Mouse (Mus musculus) midbrain, embryonic 16.5 days (tissue): ENCODE data around the gene Aipl1. TPM values are rescaled to one million over a fixed set of nuclear protein-coding genes. Genes with fewer than 3 reads are reported as not detected.

Experiments
- ATAC-seq: fragments of 200-750 bp; cut with Nextera tagmentation; 2 replicates; pipeline ENCODE4 v1.8.0; 2017; ENCODE audit warnings: moderate TSS enrichment
- H3K27ac ChIP-seq: fragments of 300-500 bp; sonication (generic); 2 replicates; pipeline ENCODE4 v1.5.1; 2014; ENCODE audit warnings: mild to moderate bottlenecking, low read length, mixed read lengths
- H3K27me3 ChIP-seq: fragments of 300-500 bp; sonication (generic); 2 replicates; pipeline ENCODE4 v1.6.1; 2014; ENCODE audit warnings: low read depth, low read length, mixed read lengths; ENCODE audit not compliant: control insufficient read depth, insufficient read depth
- H3K36me3 ChIP-seq: fragments of 300-500 bp; sonication (generic); 2 replicates; pipeline ENCODE4 v1.6.1; 2014; ENCODE audit warnings: mild to moderate bottlenecking, low read length, moderate library complexity, mixed read lengths; ENCODE audit not compliant: control insufficient read depth, insufficient read depth
- H3K4me1 ChIP-seq: fragments of 300-500 bp; sonication (generic); 2 replicates; pipeline ENCODE4 v1.6.1; 2014; ENCODE audit warnings: mild to moderate bottlenecking, low read length, mixed read lengths; ENCODE audit not compliant: control insufficient read depth, insufficient read depth
- H3K4me2 ChIP-seq: fragments of 300-500 bp; sonication (generic); 2 replicates; pipeline ENCODE4 v1.6.1; 2014; ENCODE audit warnings: mild to moderate bottlenecking, low read length, mixed read lengths
- H3K4me3 ChIP-seq: fragments of 300-500 bp; sonication (generic); 2 replicates; pipeline ENCODE4 v1.5.1; 2014; ENCODE audit warnings: low read depth, mild to moderate bottlenecking, low read length, moderate library complexity, mixed read lengths
- H3K9ac ChIP-seq: fragments of 300-500 bp; sonication (generic); 2 replicates; pipeline ENCODE4 v1.6.1; 2014; ENCODE audit warnings: low read depth, low read length, mixed read lengths
- H3K9me3 ChIP-seq: fragments of 300-500 bp; sonication (generic); replicated peaks from 2 replicates; pipeline ENCODE4 v1.6.1; 2014; ENCODE audit warnings: mild to moderate bottlenecking, low read length, mixed read lengths; ENCODE audit not compliant: control insufficient read depth, poor library complexity, severe bottlenecking
- WGBS: fragments of 180-500 bp; shearing (Covaris S2); extraction: QIAGEN DNeasy Blood & Tissue Kit; methylation state at CpG from one replicate; pipeline ENCODE4 v1.1.7; 2014; 5-methylcytosine and 5-hydroxymethylcytosine counted together
- polyA plus RNA-seq: library from polyadenylated mRNA; unstranded; fragments of >200 nt; fragmentation: Nextera tagmentation; extraction: Ambion mirVana; gene quantifications from 2 replicates; pipeline ENCODE4 v1.2.1, GENCODE M21; 2015

Gene Aipl1
- polyA plus RNA-seq: 0.34 and 0.65 TPM in 2 replicates

GRCm38 (mm10) chr11:72037409-72037808 lies at the start of gene Aipl1:
Gene Aipl1, minus strand, starts transcription at chr11:72037509.
- no peak for ATAC-seq
- no peak within 1 kb of the TSS for H3K4me3 ChIP-seq
- H3K9ac ChIP-seq: no peak within 1 kb of the TSS
- H3K36me3 ChIP-seq: no peaks in the 10 kb centered on the region
- H3K9me3 ChIP-seq: no peaks in the 10 kb centered on the region
- 54% methylated on average over 4 of the region's 4 CpGs for WGBS
- H3K27me3 ChIP-seq: no peaks in the 10 kb centered on the region
- H3K4me2 ChIP-seq: no peak within 1 kb of the TSS
- peaks cover 33% of the 10 kb centered on the region for H3K4me1 ChIP-seq
- H3K27ac ChIP-seq: no peak within 1 kb of the TSS

- peak overlapping the region; percentile 84 for H3K27ac ChIP-seq
- no peak overlapping the region for H3K4me3 ChIP-seq
- 18% methylated on average over 11 of the region's 11 CpGs for WGBS
- no peak overlapping the region for H3K4me2 ChIP-seq
- no peaks in the 10 kb centered on the region for H3K27me3 ChIP-seq
- peak overlapping the region; percentile 36 for H3K9ac ChIP-seq
- no peaks in the 10 kb centered on the region for H3K36me3 ChIP-seq
- H3K9me3 ChIP-seq: no peaks in the 10 kb centered on the region
- H3K4me1 ChIP-seq: peaks cover 14% of the 10 kb centered on the region
- ATAC-seq: peak; percentile 82
These were observed 49.1 kb upstream of the Aipl1 start for GRCm38 (mm10) chr11:72086251-72087046.

GRCm38 (mm10) chr11:72084337-72084736 lies 47.0 kb upstream of the Aipl1 start:
- Histone ChIP-seq H3K4me1 (peaks cover 14% of the 10 kb centered on the region), H3K4me2 (no peak overlapping the region), H3K9ac (no peak overlapping the region), H3K9me3 (no peaks in the 10 kb centered on the region), H3K4me3 (no peak overlapping the region), H3K27me3 (no peaks in the 10 kb centered on the region), H3K27ac (no peak overlapping the region), H3K36me3 (no peaks in the 10 kb centered on the region)
- ATAC-seq: no peak
- 96% methylated on average over 15 of the region's 15 CpGs for WGBS

- H3K4me3 ChIP-seq: no peak overlapping the region
- no peaks in the 10 kb centered on the region for H3K27me3 ChIP-seq
- H3K4me2 ChIP-seq: no peak overlapping the region
- ATAC-seq: no peak
- H3K4me1 ChIP-seq: peaks cover 14% of the 10 kb centered on the region
- no peak overlapping the region for H3K27ac ChIP-seq
- H3K36me3 ChIP-seq: no peaks in the 10 kb centered on the region
- no peak overlapping the region for H3K9ac ChIP-seq
- H3K9me3 ChIP-seq: no peaks in the 10 kb centered on the region
- WGBS: 94% methylated on average over 4 of the region's 4 CpGs
These were observed 45.3 kb upstream of the Aipl1 start for GRCm38 (mm10) chr11:72082601-72083000.

- WGBS: 56% methylated on average over 6 of the region's 6 CpGs
- H3K27ac ChIP-seq: no peak overlapping the region
These were observed 43.2 kb upstream of the Aipl1 start for GRCm38 (mm10) chr11:72080461-72080860.

GRCm38 (mm10) chr11:72078647-72079046 lies 41.3 kb upstream of the Aipl1 start:
- Histone ChIP-seq H3K36me3 (no peaks in the 10 kb centered on the region), H3K9me3 (no peaks in the 10 kb centered on the region), H3K4me3 (no peak overlapping the region), H3K4me2 (no peak overlapping the region), H3K9ac (no peak overlapping the region), H3K27me3 (no peaks in the 10 kb centered on the region), H3K27ac (no peak overlapping the region), H3K4me1 (no peaks in the 10 kb centered on the region)
- no peak for ATAC-seq
- 33% methylated on average over 4 of the region's 4 CpGs for WGBS

More at GRCm38 (mm10) chr11:72080461-72080860, 43.2 kb upstream of the Aipl1 start:
- Histone ChIP-seq H3K4me3 (no peak overlapping the region), H3K27me3 (no peaks in the 10 kb centered on the region), H3K9me3 (no peaks in the 10 kb centered on the region), H3K9ac (no peak overlapping the region), H3K36me3 (no peaks in the 10 kb centered on the region), H3K4me1 (no peaks in the 10 kb centered on the region), H3K4me2 (no peak overlapping the region)
- no peak for ATAC-seq

- Histone ChIP-seq H3K27ac (no peak overlapping the region), H3K9ac (no peak overlapping the region), H3K27me3 (no peaks in the 10 kb centered on the region), H3K36me3 (no peaks in the 10 kb centered on the region), H3K4me3 (no peak overlapping the region), H3K9me3 (no peaks in the 10 kb centered on the region), H3K4me2 (no peak overlapping the region), H3K4me1 (no peaks in the 10 kb centered on the region)
- no peak for ATAC-seq
- 40% methylated on average over 3 of the region's 3 CpGs for WGBS
These were observed 40.7 kb upstream of the Aipl1 start for GRCm38 (mm10) chr11:72078056-72078455.

GRCm38 (mm10) chr11:72074230-72074629 lies 36.9 kb upstream of the Aipl1 start:
- Histone ChIP-seq H3K27ac (no peak overlapping the region), H3K4me1 (no peaks in the 10 kb centered on the region), H3K9me3 (no peaks in the 10 kb centered on the region), H3K27me3 (no peaks in the 10 kb centered on the region), H3K4me3 (no peak overlapping the region), H3K9ac (no peak overlapping the region), H3K36me3 (no peaks in the 10 kb centered on the region), H3K4me2 (no peak overlapping the region)
- no peak for ATAC-seq
- 92% methylated on average over 13 of the region's 13 CpGs for whole genome bisulfite sequencing

- ATAC-seq: no peak
- Histone ChIP-seq H3K27me3 (no peaks in the 10 kb centered on the region), H3K36me3 (no peaks in the 10 kb centered on the region), H3K9me3 (no peaks in the 10 kb centered on the region), H3K27ac (no peak overlapping the region), H3K4me1 (no peaks in the 10 kb centered on the region), H3K9ac (no peak overlapping the region), H3K4me3 (no peak overlapping the region), H3K4me2 (no peak overlapping the region)
- 50% methylated on average over 6 of the region's 6 CpGs for WGBS
These were observed 35.1 kb upstream of the Aipl1 start for GRCm38 (mm10) chr11:72072331-72072905.
